Mouse (Mus musculus) liver, embryonic 15.5 days (tissue): ENCODE results near the gene Chml. TPM values are rescaled to one million over a fixed set of nuclear protein-coding genes. Genes with fewer than 3 reads are reported as not detected.

Experiments used
- ATAC-seq: fragments of 200-750 bp; cut with Nextera tagmentation; 2 replicates; pipeline ENCODE4 v1.8.0; 2017; ENCODE audit warnings: moderate number of reproducible peaks, mild to moderate bottlenecking, moderate library complexity; ENCODE audit not compliant: insufficient read depth
- H3K27ac ChIP-seq: fragments of 300-500 bp; sonication (generic); replicated peaks from 2 replicates; pipeline ENCODE4 v1.5.1; 2015; ENCODE audit warnings: mild to moderate bottlenecking, inconsistent platforms
- H3K27me3 ChIP-seq: fragments of 300-500 bp; sonication (generic); 2 replicates; pipeline ENCODE4 v1.6.1; 2015; ENCODE audit warnings: mild to moderate bottlenecking, inconsistent platforms
- H3K36me3 ChIP-seq: fragments of 300-500 bp; sonication (generic); replicated peaks from 2 replicates; pipeline ENCODE4 v1.6.1; 2015; ENCODE audit warnings: moderate library complexity, mild to moderate bottlenecking, inconsistent platforms
- H3K4me1 ChIP-seq: fragments of 300-500 bp; sonication (generic); replicated peaks from 2 replicates; pipeline ENCODE4 v1.6.1; 2015; ENCODE audit warnings: inconsistent platforms
- H3K4me2 ChIP-seq: fragments of 300-500 bp; sonication (generic); 2 replicates; pipeline ENCODE4 v1.6.1; 2015; ENCODE audit warnings: moderate library complexity, mild to moderate bottlenecking, inconsistent platforms
- H3K4me3 ChIP-seq: fragments of 300-500 bp; sonication (generic); replicated peaks from 2 replicates; pipeline ENCODE4 v1.5.1; 2015; ENCODE audit warnings: mild to moderate bottlenecking, inconsistent platforms
- H3K9ac ChIP-seq: fragments of 300-500 bp; sonication (generic); 2 replicates; pipeline ENCODE4 v1.6.1; 2015; ENCODE audit warnings: moderate library complexity, mild to moderate bottlenecking, inconsistent platforms
- H3K9me3 ChIP-seq: fragments of 300-500 bp; sonication (generic); replicated peaks from 2 replicates; pipeline ENCODE4 v1.6.1; 2016; ENCODE audit warnings: inconsistent platforms
- WGBS: fragments of 180-500 bp; shearing (Covaris S2); methylation state at CpG from one replicate; pipeline ENCODE4 v1.1.7; 2015; ENCODE audit warnings: mixed read lengths; ENCODE audit not compliant: insufficient replicate concordance; 5-methylcytosine and 5-hydroxymethylcytosine counted together
- polyA plus RNA-seq: library from polyadenylated mRNA; unstranded; fragments of >200 nt; fragmentation: Nextera tagmentation; extraction: Ambion mirVana; gene quantifications from 2 replicates; pipeline ENCODE4 v1.2.1, GENCODE M21; 2015

Chml gene
- polyA plus RNA-seq: 0.73 and 0.76 TPM in 2 replicates

DNA sequence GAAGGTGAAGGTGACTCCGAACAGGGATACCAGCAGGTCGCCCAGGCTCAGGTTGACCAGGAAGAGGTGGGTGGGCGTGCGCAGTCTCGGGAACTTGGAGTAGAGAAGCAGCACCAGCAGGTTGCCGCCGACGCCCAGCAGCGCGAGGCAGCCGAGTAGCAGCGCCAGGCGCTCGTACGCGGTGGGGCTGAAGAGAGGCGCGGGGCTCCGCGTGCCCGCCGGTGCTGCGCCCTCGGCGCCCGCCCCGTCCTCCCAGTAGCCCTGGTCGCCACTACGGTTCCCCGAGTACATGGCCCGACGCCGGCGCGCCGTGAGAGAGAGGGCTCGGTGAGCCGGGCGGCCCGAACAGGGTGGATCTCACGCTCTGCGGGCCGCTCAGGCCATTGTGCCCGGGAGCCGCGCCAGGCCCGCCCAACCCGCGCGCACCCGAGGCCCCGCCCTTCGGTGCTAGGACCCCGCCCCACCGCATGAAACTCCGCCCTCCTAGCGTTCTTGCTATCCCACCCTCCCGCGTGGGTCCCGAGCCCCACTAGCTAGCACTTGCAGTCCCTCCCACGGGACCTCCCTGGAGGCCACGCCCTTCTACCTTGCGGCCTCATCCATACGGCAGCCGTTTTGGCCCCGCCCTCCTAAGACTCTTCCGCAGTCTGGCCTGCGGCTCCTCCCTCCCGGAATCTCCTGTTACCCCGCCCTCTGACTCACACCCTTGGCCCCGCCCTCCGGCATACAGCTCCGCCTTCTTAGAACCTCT is at the start of gene Chml, which contains the start of gene Opn3:
Gene Chml, minus strand, starts transcription at position 656 of the 751 bp plus-strand sequence.
Gene Opn3, minus strand, starts transcription at position 531 of the 751 bp plus-strand sequence.
- Histone ChIP-seq H3K9ac (peak within 1 kb of the TSS; percentile 79), H3K27me3 (0 out of 2 replicates have a peak, but pooled peaks cover 6% of the 10 kb centered on the region), H3K36me3 (peaks cover 4% of the 10 kb centered on the region; the same call in 1 of the 2 replicates), H3K4me2 (peak within 1 kb of the TSS; percentile 99), H3K4me1 (peaks cover 28% of the 10 kb centered on the region), H3K9me3 (no peaks in the 10 kb centered on the region), H3K4me3 (peak within 1 kb of the TSS; percentile 80), H3K27ac (peak within 1 kb of the TSS; percentile 80)
- WGBS: under 1% methylated on average over 66 of the region's 73 CpGs
- ATAC-seq: peak; percentile 94

DNA sequence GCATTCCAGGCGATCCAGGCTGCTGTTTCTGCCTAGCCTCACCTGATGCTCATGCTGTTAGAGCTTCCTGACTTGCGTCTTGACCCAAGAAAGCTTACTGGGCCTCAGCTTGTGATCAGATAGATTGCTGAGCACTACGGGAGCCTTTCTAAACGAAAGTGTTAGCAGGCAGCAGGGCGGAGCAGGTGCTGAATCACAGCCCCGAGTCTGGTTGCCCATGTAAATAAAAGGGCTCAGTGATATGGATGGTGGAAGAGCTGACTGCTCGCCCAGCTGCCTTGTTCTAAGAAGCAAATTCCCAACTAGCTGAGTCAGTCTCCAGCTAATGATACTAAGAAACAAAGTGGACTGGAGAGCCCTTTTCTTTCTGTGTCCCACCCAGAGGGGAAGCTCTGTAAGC is 33.1 kb upstream of the Chml start:
- Histone ChIP-seq H3K9ac (no peak overlapping the region), H3K9me3 (no peaks in the 10 kb centered on the region), H3K36me3 (no peaks in the 10 kb centered on the region), H3K4me3 (no peak overlapping the region), H3K27ac (no peak overlapping the region), H3K4me2 (no peak overlapping the region), H3K27me3 (no peaks in the 10 kb centered on the region), H3K4me1 (no peaks in the 10 kb centered on the region)
- ATAC-seq: no peak
- 20% methylated on average over 7 of the region's 7 CpGs for WGBS

DNA sequence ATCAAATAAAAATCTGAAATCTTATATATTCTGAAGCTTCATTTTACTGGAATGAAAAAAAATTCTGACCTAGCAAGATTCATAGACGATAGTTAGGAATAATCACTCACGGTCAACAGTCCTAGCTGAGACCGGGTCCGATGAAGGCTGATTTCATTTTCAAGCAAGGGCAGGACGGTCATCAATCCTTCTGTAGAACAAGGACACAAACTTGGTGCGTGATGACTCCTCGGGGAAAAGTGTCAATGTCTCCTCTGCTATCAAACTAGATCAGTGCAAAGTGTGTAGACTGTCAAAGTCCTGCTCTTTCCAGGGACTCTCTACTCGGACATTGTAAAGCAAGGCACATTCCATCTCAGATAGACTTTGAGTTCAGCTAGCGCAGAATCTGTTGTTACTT is 24.1 kb upstream of the Chml start:
- 68% methylated on average over 9 of the region's 9 CpGs for whole genome bisulfite sequencing
- H3K36me3 ChIP-seq: no peaks in the 10 kb centered on the region
- H3K4me1 ChIP-seq: no peaks in the 10 kb centered on the region
- H3K9ac ChIP-seq: no peak overlapping the region
- H3K4me2 ChIP-seq: no peak overlapping the region
- H3K27ac ChIP-seq: no peak overlapping the region
- no peaks in the 10 kb centered on the region for H3K9me3 ChIP-seq
- no peak overlapping the region for H3K4me3 ChIP-seq
- H3K27me3 ChIP-seq: no peaks in the 10 kb centered on the region
- ATAC-seq: no peak

DNA sequence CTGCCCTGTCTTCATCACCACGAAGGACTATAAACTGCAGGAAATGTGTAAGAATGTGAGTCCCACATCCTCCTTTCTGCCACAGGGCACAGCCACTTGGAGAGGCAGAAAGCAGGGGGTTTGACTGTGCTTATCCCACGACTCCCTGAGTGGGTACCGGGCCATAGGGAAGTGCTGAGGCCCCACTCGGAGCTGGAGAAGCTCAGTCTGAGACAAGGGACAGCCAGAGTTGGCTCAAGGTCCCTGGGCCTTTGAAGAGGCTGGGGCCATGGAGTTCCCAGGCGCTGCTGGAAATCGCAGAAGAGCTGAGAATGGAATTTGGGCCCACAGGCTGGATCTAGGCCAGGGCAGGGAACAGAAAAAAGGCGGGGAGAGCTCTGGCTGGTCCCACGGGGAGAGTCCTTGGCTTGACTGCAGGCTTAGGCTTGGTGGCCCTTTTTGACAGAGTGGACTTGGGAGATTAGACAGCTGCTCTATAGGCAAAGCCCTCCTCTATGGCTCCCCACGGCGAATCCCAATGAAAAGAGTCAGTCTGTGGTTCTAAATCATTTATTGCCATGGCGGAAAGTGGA is 19.7 kb upstream of the Chml start:
- H3K36me3 ChIP-seq: no peaks in the 10 kb centered on the region
- no peak overlapping the region for H3K9ac ChIP-seq
- H3K4me2 ChIP-seq: no peak overlapping the region
- WGBS: 62% methylated on average over 11 of the region's 11 CpGs
- no peak overlapping the region for H3K4me3 ChIP-seq
- ATAC-seq: no peak
- H3K9me3 ChIP-seq: no peaks in the 10 kb centered on the region
- no peaks in the 10 kb centered on the region for H3K4me1 ChIP-seq
- H3K27ac ChIP-seq: no peak overlapping the region
- no peaks in the 10 kb centered on the region for H3K27me3 ChIP-seq

DNA sequence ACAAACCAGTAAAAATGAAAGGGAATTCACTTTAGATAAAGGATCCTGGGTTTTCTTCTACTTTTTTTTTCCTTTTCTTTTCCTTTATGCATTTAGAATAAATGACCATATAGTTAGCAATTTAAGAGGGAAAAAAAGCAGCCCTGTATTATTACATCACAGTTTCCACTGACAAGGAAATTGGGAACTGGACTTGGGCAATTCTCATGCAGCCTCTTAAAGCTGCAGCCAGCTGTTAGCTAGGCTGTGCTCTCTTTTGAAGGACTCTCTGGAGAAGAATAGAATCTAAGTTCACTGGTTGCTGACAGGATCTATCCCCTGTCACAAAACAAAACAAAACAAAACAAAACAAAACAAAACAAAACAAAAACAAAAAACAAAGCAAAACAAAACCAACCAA is 15.3 kb upstream of the Chml start:
- H3K9ac ChIP-seq: no peak overlapping the region

DNA sequence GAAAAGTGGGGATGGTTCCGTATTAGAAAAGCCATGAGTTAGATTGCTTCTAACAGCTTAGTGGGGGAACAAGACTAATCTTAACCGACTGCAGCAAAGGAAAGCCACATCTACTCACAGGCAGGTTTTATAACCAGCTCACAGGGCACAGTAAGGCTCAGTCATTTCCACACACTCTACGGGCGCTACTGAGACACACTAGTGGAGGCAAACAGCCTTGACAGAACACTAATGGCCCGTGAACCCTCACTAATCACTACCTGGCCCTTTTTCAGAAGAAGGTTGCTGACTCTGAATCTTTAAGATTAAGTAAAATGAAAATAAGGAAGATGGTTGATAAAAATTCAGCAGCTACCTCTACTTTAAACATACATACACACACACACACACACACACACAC is 14.9 kb upstream of the Chml start:
- no peaks in the 10 kb centered on the region for H3K4me1 ChIP-seq
- no peak overlapping the region for H3K4me2 ChIP-seq
- WGBS: 48% methylated on average over 5 of the region's 5 CpGs
- H3K9me3 ChIP-seq: no peaks in the 10 kb centered on the region
- no peaks in the 10 kb centered on the region for H3K27me3 ChIP-seq
- no peak overlapping the region for H3K4me3 ChIP-seq
- H3K9ac ChIP-seq: no peak overlapping the region
- no peak for ATAC-seq
- no peak overlapping the region for H3K27ac ChIP-seq
- H3K36me3 ChIP-seq: no peaks in the 10 kb centered on the region

More for the DNA sequence above, 15.3 kb upstream of the Chml start:
- no peak overlapping the region for H3K4me2 ChIP-seq
- H3K9me3 ChIP-seq: no peaks in the 10 kb centered on the region
- no peak overlapping the region for H3K4me3 ChIP-seq
- H3K36me3 ChIP-seq: no peaks in the 10 kb centered on the region
- no peak overlapping the region for H3K27ac ChIP-seq
- no peak for ATAC-seq
- H3K4me1 ChIP-seq: no peaks in the 10 kb centered on the region
- no peaks in the 10 kb centered on the region for H3K27me3 ChIP-seq

DNA sequence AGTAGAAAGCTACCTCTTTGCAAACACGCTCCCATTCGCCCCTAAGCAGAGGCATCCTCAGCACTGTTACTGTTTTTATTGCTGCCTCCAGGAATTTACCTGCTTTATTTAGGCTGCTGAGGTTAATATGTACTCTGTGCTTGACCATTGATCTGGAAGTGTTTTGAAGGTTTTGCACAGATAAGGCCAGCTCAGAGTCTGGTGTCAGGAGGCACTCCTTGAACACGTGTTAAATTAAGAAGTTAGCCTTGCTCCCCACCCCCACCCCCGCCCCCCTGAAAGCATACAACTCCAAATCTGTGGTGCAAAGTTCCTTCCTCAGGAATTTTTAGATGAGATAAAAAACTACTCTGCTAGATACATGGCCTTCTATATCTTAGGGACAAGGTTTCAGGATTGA is 8.4 kb upstream of the Chml start:
- ATAC-seq: no peak
- Histone ChIP-seq H3K9ac (no peak overlapping the region), H3K9me3 (no peaks in the 10 kb centered on the region), H3K36me3 (no peaks in the 10 kb centered on the region), H3K4me3 (no peak overlapping the region), H3K27ac (no peak overlapping the region), H3K27me3 (no peaks in the 10 kb centered on the region), H3K4me2 (no peak overlapping the region), H3K4me1 (no peaks in the 10 kb centered on the region)
- 50% methylated on average over 4 of the region's 4 CpGs for WGBS

DNA sequence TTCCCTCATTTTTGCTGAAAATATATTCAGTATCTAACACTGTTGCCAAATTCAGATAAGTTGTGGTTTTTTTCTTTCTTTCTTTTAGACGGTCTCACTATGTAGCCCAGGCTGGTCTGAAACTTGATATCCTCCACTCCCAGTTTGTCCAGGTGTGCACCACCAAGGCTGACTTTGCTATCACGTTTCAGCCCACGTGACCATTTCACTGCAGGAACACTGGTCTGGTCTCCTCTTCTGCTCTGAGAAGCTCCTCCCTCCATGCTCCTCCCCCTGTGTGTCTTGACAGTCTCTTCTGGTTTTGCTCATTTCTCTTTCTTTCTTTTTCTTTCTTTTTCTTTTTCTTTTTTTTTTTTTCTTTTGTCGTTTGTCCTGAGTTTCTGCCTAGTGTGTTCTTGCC is 7.1 kb upstream of the Chml start:
- Histone ChIP-seq H3K4me1 (no peaks in the 10 kb centered on the region), H3K27ac (no peak overlapping the region), H3K27me3 (0 out of 2 replicates have a peak, but pooled peaks cover 6% of the 10 kb centered on the region), H3K9ac (no peak overlapping the region), H3K4me3 (no peak overlapping the region), H3K36me3 (no peaks in the 10 kb centered on the region), H3K4me2 (no peak overlapping the region), H3K9me3 (no peaks in the 10 kb centered on the region)
- ATAC-seq: no peak
- 18% methylated on average over 4 of the region's 4 CpGs for whole genome bisulfite sequencing

DNA sequence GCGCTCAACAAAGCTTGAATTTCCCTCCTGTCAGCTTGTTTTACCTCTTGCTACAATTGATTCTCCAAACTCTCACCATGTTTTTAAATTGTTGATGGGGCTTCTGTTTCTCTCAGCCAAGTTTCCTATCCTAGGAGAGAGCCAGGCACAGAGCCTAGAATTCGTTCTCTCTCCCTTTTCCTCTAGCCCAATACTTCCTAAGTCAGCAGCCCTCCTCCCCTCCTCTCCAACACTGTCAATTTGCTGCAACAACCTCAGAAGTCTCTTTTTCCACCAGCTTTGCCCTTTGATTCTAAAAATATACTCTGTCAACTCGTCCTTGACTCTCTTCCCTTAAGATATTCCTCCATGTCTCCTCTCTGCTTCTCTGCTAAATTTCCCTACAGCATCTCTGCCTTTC is 6.7 kb upstream of the Chml start:
- no peaks in the 10 kb centered on the region for H3K36me3 ChIP-seq
- no peaks in the 10 kb centered on the region for H3K4me1 ChIP-seq
- no peaks in the 10 kb centered on the region for H3K9me3 ChIP-seq
- no peak overlapping the region for H3K4me2 ChIP-seq
- no peak overlapping the region for H3K4me3 ChIP-seq
- H3K27me3 ChIP-seq: 0 out of 2 replicates have a peak, but pooled peaks cover 6% of the 10 kb centered on the region
- no peak overlapping the region for H3K27ac ChIP-seq
- no peak overlapping the region for H3K9ac ChIP-seq
- WGBS: 42% methylated on average over 3 of the region's 3 CpGs
- no peak for ATAC-seq

DNA sequence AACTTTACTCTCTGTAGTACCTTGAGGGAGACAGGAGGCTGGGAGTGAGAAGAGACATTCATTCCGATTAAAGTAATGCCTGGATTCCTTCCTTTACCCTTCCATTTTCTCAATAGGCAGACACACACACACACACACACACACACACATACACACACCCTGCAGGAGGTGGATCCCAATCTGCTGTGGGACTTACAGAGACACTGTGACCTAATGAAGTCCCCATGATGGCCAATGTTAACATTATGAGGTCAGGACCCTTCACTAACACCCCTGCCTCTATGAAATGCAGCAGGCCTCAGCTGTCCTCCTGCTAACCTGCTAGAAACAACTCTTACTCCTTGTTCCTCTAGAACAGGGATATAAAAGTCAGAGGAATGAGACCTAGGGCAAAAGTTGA is 5.6 kb upstream of the Chml start, which contains the start of gene Wdr64:
Gene Wdr64, plus strand, starts transcription at position 301 of the 400 bp plus-strand sequence.
- no peaks in the 10 kb centered on the region for H3K9me3 ChIP-seq
- no peaks in the 10 kb centered on the region for H3K36me3 ChIP-seq
- H3K27me3 ChIP-seq: 0 out of 2 replicates have a peak, but pooled peaks cover 6% of the 10 kb centered on the region
- no peak within 1 kb of the TSS for H3K4me3 ChIP-seq
- peaks cover 6% of the 10 kb centered on the region for H3K4me1 ChIP-seq
- H3K9ac ChIP-seq: no peak within 1 kb of the TSS
- no peak within 1 kb of the TSS for H3K27ac ChIP-seq
- ATAC-seq: no peak
- no peak within 1 kb of the TSS for H3K4me2 ChIP-seq
- 52% methylated on average over 1 of the region's 1 CpGs for WGBS

DNA sequence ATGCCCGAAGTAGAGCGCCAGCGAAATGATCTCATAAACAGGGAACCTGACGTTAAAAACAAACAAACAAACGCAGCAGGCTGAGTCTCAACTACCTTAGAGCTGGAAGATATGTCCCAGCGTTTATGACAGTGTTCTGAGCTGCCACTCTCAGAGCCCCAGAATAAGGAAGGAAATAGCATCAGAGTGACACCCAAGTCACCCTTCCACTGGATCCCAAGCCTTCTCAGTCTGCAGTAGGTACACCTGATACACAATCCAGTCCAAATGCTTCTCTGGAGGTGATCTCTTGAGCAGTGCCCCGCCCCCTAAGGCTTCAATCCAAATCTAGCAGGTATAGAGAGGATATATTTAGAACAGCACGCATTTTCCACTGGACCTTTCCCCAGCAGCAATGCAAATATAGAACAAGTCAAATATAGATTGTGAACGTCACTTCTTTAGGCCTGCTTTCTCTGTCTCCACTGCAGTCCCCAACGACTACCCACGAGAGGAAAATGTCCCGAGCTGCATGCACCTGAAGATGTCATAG is 794 bp upstream of the Chml start:
- no peak for ATAC-seq
- Histone ChIP-seq H3K4me2 (peak overlapping the region; percentile 99), H3K4me3 (peak overlapping the region; percentile 80), H3K9me3 (no peaks in the 10 kb centered on the region), H3K27ac (peak overlapping the region; percentile 21), H3K4me1 (peaks cover 28% of the 10 kb centered on the region), H3K36me3 (no peaks in the 10 kb centered on the region), H3K9ac (peak overlapping the region; percentile 63; the same call in 1 of the 2 replicates), H3K27me3 (0 out of 2 replicates have a peak, but pooled peaks cover 6% of the 10 kb centered on the region)
- 31% methylated on average over 12 of the region's 12 CpGs for WGBS
